Mouse (Mus musculus) urinary bladder, adult 18-20 months (tissue): Measurements from ENCODE around the gene Diaph3.
"Not testable (repeated sequence)": the region's sequence is repeated elsewhere in the genome, so short reads cannot be mapped to it uniquely, and the experiment has no call there.

ENCODE experiments used
- DNase-seq, 2 experiments: peaks; one replicate each; pipeline ENCODE4 v3.0.0; 2022; ENCODE audit warnings: low spot score in 2 of 2, mixed read lengths in 2 of 2

Diaph3 gene

GRCm38 (mm10) chr14:86738916-86739315 is 402.1 kb downstream of the Diaph3 start:
- no peak for DNase-seq

GRCm38 (mm10) chr14:86736646-86737045 is 404.4 kb downstream of the Diaph3 start:
- DNase-seq = no peak

- no peak for DNase-seq
Measured at GRCm38 (mm10) chr14:86731300-86731699, 409.7 kb downstream of the Diaph3 start.

- DNase-seq = no peak
Measured at GRCm38 (mm10) chr14:86729617-86730098, 411.4 kb downstream of the Diaph3 start.

DNA sequence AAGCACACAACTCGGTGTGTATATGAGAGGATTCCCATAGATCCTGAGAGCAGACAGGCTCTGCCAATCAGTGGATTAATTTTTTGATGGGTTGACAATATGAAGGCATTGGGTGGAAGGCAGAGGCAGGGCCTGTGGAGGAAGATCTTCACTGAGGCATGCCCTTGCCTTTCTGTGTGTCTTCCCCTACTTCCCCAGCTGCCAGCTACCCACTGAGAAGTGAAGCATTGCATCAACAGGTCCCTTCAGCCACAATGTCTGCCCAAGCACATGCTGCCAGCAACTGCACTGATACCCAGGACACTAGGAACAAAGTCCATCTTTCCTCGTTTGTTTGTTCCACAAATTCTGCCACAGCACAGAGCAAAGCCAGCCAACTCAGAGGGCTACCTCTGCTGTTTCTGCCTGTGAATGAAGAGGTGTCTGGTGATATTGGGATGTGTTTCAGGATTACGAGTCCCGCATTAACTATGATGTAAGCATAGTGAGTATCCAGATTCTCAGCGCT is 413.4 kb downstream of the Diaph3 start:
- no peak for DNase-seq

DNA sequence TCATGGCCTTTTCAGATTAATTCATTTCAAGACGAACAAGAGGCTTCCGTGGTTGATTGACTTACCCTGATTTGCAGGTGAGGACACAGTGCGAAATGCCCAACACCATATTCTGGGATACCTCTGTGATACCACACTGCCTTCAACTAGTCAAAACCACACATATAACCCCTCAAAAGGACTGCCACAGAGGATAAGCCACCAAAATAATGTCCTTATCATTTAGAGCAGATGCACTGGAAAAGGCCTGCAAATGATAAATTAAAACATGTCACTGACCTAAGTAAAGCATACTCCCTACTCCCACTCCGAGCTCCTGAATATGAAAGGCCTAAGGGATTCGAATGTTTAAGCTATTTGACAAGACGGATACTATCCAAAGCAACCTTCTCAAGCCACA is 419.3 kb downstream of the Diaph3 start:
- no peak for DNase-seq

- DNase-seq = no peak
Measured at GRCm38 (mm10) chr14:86721082-86721481, 420.0 kb downstream of the Diaph3 start.

DNA sequence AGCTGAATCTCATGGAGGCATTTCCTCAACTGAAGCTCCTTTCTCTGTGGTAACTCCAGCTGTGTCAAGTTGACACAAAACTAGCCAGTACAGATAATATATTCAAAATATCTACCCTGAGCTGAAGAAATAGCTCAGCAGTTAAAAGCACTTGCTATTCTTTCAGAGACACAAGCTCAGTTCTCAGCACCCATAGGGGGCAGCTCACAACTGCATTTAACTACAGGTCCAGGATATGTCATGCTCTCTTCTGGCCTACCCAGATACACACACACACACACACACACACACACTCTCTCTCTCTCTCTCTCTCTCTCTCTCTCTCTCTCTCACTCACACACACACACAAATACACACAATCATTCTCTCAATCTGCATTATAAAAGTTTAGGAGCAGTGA is 420.6 kb downstream of the Diaph3 start:
- not testable (repeated sequence) for DNase-seq

DNA sequence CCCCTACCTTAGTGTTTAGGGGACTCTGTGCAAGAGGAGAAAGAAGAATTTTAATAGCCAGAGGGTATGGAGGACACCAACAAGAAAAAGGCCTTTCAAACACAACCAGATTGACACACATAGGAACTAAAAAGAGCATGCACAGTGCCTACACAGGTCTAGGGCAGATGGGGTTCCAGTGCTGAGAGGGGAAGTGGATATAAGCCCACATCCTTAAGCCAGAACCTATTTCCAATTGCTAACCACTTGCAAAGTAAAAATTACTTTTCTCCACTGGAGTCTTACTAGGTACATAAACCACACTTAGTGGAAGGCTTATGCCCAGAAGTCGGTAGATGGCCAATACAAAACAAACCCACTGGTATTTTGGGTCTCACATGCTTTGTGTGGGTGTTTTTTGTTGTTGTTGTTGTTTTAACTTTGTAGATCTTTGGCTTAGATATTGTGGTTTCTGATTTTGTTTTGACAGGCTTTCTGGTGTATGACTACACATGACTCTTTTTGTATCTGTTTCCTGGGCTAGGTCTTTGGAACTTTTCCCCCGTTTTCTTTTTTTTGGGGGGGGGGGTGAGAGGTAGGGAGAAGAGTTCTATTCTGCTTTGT is 426.8 kb downstream of the Diaph3 start:
- no peak for DNase-seq

DNA sequence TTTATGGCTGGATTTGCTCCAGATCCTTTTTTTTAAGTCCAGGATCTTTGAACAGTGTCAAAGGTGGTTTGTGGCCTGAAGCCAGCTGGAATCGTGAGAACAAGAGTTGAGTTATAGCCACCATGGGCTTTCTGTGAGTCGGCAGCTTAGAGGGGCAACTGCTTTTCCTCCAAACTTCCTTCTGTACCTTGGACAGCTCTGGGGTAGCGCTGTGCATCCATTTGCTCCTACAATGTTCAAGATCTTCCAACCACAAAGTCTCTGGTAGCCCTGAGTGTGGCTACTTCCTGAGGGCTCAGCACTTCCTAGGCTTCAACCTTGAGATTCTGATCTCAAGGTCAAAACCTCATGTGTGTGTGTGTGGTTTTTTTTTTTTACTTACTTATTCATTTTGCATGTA is 437.0 kb downstream of the Diaph3 start:
- DNase-seq = no peak

DNA sequence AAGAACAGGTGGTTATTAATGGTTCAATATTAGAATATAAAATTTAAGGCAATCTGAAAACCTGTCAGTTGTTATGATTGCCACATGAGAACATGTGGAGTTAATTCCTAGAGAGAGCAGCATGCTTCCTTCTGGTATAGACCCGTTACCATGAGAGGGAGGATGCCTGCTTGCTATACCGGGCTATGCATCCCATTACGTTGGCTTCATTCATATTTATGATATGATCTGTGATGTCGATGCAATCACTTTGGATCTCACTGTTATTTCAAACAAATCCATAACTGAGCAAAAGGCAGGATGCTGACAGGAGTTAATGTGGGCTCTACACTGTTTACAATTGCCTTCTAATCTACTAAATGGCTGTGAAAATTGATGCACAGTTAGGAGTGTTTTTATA is 439.9 kb downstream of the Diaph3 start:
- no peak for DNase-seq

GRCm38 (mm10) chr14:86697887-86698286 is 443.1 kb downstream of the Diaph3 start:
- DNase-seq = no peak

GRCm38 (mm10) chr14:86692714-86693113 is 448.3 kb downstream of the Diaph3 start:
- no peak for DNase-seq

DNA sequence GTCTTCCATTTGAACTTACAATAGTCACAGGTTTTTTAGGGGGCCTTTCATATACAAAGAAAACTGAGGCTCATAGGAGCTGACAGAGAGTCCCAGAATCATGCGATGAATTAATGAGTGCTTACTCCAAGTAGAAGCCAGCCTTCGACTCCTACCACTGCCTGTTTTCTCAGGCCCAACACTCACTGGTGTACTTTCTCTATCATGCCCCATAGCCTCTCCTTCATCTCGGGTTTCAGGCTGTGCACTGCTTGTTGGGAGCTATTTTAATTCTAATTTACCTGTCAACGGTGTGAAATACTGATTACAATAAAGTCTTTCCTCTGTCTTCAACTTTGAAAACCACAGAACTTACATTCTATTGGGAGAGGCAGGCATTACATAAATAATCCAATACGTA is 449.7 kb downstream of the Diaph3 start:
- no peak for DNase-seq

DNA sequence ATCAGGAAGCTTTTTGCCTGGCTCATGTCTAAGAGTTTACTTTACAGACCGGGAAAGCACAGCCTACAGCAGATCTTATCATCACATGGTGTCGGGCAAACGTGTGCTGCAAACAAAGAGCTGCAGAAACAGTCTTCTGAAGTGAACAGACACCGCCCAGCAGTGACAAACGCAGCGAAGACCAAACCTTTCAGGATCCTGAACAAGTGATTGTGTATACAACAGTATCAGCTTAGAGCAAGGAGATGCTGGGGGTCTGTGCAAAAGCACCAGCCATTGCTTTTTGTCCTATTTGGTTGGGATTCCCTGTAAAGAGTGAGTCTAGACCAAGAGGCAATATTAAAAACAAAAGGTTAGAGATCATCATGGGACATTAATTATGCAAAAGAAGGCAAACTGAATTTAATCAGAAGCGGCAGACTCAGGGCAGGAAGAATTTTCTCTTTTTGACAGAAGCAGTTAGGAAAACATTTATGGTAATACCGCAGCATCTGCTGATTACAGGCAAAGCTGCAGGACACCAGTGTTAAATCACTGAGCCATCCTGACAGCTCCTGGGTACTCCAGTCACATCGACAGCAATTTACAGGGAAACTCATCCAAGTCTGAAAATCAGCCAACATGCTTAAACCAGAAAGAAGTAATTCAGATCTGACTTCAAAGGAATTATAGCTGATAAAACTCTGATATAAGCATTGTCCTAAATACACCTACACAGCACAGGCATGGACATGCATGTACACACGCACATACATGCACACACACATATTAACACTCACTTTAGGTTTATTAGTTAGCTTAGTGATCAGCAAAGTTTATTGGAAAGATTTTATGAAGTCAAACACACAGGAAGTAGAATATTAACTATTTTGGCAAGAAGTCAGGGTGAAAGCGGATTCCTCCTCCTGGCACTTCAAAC is 456.2 kb downstream of the Diaph3 start:
- DNase-seq = no peak

DNA sequence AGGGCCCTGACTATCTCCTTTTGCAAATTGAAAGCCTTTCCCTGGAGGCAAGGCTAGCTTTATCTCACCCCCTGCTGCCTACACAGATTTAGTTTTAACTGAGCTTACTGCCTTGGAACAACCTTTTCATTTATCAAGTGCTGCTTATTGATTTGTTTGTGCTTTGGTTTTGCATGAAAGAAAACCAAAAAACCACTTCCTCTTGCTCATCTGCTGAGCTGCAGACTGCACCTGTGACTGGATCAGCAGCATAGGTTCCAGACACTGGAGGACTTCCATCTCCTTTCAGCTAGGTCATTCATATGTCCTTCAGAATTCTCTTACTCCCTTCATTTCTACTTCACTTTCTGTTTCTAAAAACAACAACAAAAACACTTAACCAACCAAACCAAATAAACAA is 459.1 kb downstream of the Diaph3 start:
- no peak for DNase-seq

DNA sequence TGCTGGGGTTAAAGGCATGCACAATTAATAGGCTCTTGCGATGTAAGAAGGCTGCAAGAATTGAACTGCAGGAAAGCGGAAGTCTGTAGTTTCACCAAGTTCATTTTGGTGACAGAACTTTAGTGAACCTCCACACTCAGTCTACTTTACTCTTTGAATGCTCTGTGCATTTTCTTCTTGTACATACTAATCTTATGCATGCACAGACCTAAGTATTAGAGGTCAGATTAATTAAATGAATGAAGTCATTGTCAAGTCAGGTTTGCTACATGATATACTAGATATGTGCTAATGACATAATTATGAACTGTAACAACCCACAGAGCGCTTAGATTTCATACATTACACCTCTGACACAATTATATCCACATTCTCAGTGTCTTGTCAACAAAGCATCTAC is 462.0 kb downstream of the Diaph3 start:
- DNase-seq = no peak

DNA sequence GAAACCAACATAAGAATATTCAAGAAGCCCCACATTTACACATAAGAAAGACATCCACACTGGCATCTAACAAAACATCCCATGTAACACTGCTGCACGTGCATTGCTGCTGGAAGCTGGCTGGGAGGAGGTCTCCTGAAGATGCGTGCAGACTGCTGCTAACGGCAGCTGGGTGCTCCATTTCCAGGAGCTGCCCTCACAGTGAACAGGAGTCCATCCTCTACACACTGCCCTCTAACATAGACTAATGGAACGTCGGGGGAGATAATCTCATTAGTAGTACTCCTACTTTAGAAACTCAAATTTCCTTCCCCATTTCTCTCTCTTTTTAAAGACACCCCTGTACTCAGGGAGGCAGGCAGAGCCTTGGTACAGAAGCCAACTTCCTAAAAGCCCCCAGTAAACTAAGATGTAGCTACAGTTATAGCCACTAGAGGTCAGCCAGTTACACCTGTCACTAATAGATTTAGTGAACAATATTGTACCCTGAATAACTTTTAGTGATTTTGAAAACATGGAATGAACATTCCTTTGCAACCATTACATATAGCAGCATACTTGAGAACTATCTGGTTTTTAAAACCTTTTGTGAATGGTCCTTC is 462.8 kb downstream of the Diaph3 start:
- no peak for DNase-seq

GRCm38 (mm10) chr14:86677015-86677414 is 464.0 kb downstream of the Diaph3 start:
- DNase-seq = no peak

DNA sequence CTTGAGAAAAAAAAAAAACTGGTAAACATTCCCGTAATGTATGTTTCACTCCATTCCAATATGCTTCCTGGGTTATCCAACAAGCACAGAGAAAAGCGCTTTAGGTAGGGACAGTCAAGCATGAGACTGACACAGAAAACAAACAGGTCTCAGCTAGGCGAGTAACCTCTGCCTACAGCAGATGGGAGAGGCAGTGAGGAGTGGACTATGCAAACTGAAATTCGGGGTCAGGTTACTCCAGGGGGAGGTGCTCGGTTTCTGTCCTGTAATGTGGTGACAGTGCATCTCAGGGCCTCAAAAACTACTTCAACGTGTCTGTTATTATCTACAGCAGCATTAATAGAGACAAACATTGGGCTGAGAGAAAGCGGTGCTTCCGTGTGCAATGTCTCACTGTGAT is 465.7 kb downstream of the Diaph3 start:
- DNase-seq = no peak

GRCm38 (mm10) chr14:86662846-86663245 is 478.2 kb downstream of the Diaph3 start:
- no peak for DNase-seq

DNA sequence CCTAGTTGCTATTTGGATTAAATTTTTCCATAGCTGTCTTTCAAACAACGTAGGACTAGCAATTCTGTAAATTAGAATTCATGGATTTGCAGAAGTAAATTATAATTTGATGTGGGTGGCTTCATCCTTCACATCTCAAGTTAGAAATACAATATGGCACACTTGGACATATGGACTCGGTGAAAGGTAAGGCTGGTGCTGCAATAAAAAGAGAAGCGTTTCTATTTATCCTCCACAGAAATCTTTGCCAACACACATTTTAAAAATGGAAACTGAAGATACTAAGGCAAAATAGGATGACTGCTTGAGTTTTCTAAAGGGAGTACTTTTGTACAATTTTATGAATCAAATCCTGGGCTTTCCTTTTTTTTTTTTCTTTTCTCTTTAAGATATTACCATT is 480.5 kb downstream of the Diaph3 start:
- no peak for DNase-seq

DNA sequence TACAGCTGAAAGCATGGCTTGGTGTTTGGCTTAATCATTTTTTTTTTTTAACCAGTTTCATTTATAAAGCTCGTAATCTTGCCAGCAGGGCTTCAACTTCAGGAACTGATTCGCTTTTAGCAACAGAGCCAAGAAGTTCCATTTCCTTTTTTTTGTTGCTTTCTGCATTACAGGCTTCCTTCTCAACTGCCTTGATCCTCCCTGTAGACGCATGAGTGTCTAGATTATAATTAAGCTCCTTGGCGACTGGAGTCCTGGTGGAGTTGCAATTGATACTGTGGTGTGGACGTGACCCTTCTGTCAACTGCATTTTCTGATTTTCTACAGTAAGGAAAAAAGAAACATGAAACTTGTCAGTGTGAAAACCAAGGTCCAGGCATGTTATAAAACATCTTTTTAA is 484.8 kb downstream of the Diaph3 start:
- DNase-seq = no peak
